Mouse (Mus musculus): ENCODE results near the gene Gpr85.

The Gpr85 gene

GRCm38 (mm10) chr6:13812157-13812556, 27.6 kb downstream of the Gpr85 start:
- no peak for DNase-seq

- DNase-seq: no peak
Observed at GRCm38 (mm10) chr6:13800071-13800470, 39.7 kb downstream of the Gpr85 start.

GRCm38 (mm10) chr6:13797389-13797788, 42.4 kb downstream of the Gpr85 start:
- DNase-seq: no peak

Measured in lung, postnatal 10 days (tissue).